Mouse (Mus musculus): ENCODE data around the gene Zkscan1. TPM values are rescaled to one million over a fixed set of nuclear protein-coding genes. Genes with fewer than 3 reads are reported as not detected.
"Not testable (repeated sequence)": the region's sequence is repeated elsewhere in the genome, so short reads cannot be mapped to it uniquely, and the experiment has no call there.

The Zkscan1 gene
- 15.8 and 24.1 TPM in 2 replicates for polyA plus RNA-seq (2012; rRNA removed)

DNA sequence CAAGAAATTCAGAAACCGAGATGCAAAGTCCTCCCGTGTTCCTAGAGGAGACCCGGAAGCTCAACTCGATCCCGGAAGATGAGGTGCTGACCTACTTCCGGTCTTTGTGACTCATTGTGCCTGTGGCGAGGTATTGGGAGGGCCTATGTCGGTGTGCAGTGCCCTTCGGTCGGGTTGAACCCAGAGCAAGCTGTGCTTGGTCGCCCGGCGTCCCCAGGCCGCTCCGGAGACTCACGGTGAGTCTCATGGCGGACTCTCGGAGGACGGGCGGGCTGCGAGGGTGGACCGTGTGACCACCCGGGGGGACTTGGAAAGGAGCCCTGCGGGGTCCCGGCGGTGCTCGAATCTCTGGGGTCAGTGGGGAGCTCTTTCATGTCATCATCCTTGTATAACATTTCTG lies at the start of gene Zkscan1:
Gene Zkscan1, plus strand, starts transcription at position 89 of the 400 bp plus-strand sequence.
- DNase-seq (ENCODE audit: low read depth): peak; percentile 98
- TF ChIP-seq CTCF (IDR thresholded peaks at IDR 0.05; ENCODE audit: borderline replicate concordance, extremely low read depth, insufficient read depth, insufficient read length): no peak
- TF ChIP-seq POLR2A (IDR thresholded peaks at IDR 0.05; ENCODE audit: borderline replicate concordance, extremely low read depth, insufficient read depth, insufficient read length, poor library complexity, severe bottlenecking): peak; percentile 72; the same call in 1 of the 2 replicates

DNA sequence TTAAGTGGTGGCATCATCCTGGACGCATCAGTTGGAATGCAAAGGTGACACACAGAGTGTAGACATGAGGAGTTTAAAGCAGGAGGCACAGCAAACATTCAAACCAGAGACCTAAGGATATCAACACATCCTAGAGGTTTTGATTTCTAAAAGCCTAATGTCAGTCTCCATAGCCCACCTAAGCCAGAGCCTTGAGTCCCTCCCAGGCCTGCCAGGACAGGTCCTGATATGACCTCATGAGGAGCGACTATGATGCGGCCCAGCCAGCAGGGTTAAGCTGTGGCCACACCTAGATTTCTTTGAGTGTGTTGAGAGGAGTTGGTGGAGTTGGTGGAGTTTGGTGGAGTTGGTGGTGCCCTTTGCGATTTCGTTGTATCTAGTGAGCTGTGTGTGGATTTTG lies 32.0 kb upstream of the Zkscan1 start, which contains the start of gene Smok3c:
Gene Smok3c, plus strand, starts transcription at position 301 of the 400 bp plus-strand sequence.
- DNase-seq (ENCODE audit: low read depth): not testable (repeated sequence)

DNA sequence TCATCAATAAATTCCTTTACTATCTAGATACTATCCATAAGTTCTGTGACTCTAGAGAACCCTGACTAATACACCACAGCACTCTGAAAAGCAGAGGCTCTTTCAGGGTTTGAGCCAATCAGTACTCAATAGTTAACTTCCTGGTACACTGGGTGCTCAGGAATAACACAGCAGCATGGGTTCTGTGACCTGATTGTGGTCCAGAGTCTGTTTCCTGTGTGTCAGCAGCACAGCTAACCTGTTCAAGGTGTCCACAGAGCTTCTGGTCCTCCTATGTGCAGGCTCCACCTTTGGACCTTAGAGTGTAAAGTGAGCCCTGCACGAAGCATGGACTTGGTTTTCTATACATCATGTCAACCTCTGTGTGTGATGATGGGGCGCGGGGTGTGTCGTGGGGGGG lies 11.1 kb upstream of the Zkscan1 start:
- TF ChIP-seq CTCF (IDR thresholded peaks at IDR 0.05; ENCODE audit: borderline replicate concordance, extremely low read depth, insufficient read depth, insufficient read length) (no peak), POLR2A (IDR thresholded peaks at IDR 0.05; ENCODE audit: borderline replicate concordance, extremely low read depth, insufficient read depth, insufficient read length, poor library complexity, severe bottlenecking) (no peak)
- no peak for DNase-seq (ENCODE audit: low read depth)

DNA sequence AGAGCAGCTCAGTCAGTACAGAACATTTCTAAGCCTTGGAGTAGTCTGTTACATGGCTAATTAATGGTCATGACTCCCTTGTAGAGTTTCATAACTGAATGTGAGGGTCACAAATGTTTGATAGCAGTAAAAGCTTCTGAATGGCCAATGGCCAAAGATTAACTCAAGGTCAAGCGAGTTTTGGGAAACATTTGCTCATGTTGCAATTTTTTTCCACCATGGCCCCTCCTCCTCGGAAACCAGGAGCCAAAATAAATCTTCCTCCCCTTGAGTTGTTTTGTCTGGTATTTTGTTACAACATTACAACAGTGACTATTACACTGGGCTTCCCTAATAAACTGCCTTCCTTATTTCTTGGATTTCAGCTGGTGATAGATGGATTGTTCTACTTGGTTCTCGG lies 9.2 kb upstream of the Zkscan1 start:
- TF ChIP-seq POLR2A (IDR thresholded peaks at IDR 0.05; ENCODE audit: borderline replicate concordance, extremely low read depth, insufficient read depth, insufficient read length, poor library complexity, severe bottlenecking) (no peak), CTCF (IDR thresholded peaks at IDR 0.05; ENCODE audit: borderline replicate concordance, extremely low read depth, insufficient read depth, insufficient read length) (no peak)

DNA sequence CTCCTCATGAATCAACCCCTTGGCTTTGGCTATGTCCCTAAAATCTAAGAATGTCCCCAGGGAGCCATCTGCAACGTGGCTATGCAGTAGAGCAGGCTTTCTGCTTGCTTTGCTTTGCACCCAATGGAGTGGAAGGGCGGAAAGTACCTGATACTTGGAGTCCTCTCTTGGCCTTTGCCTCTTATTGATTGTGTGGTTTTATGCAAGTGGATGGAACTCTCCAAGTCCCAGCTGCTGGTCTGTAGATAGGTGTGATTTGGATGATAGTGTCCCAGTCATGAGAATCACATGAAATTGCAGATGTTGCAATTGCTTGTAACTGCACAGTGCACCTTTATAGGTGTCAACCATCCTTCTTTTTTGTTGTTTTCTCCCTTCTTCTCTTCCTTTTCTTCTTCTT lies 8.7 kb upstream of the Zkscan1 start:
- no peak for DNase-seq (ENCODE audit: low read depth)
- TF ChIP-seq POLR2A (IDR thresholded peaks at IDR 0.05; ENCODE audit: borderline replicate concordance, extremely low read depth, insufficient read depth, insufficient read length, poor library complexity, severe bottlenecking) (no peak), CTCF (IDR thresholded peaks at IDR 0.05; ENCODE audit: borderline replicate concordance, extremely low read depth, insufficient read depth, insufficient read length) (no peak)

More for the DNA sequence above, 9.2 kb upstream of the Zkscan1 start:
- no peak for DNase-seq (ENCODE audit: low read depth)

DNA sequence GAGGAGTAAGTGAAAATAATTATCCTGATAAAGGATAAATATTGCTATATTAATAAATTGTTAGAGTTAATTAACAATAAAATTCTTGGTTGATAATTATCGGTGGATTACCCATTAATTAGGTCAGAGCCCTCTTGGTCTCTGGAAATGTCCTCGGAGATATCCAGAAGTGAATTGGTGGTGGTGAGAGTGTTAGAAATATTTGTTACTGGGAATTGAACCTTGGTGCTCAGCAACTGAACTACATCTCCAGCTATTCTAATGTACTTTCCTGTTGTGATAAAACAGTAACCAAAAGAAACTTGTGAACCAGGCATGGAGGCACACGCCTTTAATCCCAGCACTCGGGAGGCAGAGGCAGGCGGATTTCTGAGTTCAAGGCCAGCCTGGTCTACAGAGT lies 4.4 kb upstream of the Zkscan1 start:
- TF ChIP-seq CTCF (IDR thresholded peaks at IDR 0.05; ENCODE audit: borderline replicate concordance, extremely low read depth, insufficient read depth, insufficient read length): no peak
- no peak for TF ChIP-seq POLR2A (IDR thresholded peaks at IDR 0.05; ENCODE audit: borderline replicate concordance, extremely low read depth, insufficient read depth, insufficient read length, poor library complexity, severe bottlenecking)
- DNase-seq (ENCODE audit: low read depth): no peak

DNA sequence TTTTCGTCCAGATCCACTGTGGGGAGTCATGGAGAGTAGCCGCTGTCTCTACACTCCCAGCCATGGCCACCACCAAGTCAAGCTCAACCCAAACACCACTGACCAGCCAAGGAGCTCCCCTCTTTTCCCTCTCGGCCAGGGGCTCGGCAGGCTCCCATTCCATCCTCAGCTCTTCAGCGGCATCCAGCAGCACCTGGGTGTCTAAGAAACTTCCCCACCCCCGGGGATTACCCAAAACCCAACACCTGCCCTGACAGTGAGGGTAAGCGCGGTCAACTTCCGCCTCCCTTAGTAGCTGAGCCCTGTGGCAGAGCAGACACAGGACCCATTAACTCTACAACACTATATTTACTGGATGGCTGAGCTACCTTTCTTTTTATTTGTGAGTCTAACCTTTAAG lies 3.4 kb upstream of the Zkscan1 start:
- DNase-seq (ENCODE audit: low read depth): no peak
- TF ChIP-seq POLR2A (IDR thresholded peaks at IDR 0.05; ENCODE audit: borderline replicate concordance, extremely low read depth, insufficient read depth, insufficient read length, poor library complexity, severe bottlenecking) (no peak), CTCF (IDR thresholded peaks at IDR 0.05; ENCODE audit: borderline replicate concordance, extremely low read depth, insufficient read depth, insufficient read length) (no peak)

DNA sequence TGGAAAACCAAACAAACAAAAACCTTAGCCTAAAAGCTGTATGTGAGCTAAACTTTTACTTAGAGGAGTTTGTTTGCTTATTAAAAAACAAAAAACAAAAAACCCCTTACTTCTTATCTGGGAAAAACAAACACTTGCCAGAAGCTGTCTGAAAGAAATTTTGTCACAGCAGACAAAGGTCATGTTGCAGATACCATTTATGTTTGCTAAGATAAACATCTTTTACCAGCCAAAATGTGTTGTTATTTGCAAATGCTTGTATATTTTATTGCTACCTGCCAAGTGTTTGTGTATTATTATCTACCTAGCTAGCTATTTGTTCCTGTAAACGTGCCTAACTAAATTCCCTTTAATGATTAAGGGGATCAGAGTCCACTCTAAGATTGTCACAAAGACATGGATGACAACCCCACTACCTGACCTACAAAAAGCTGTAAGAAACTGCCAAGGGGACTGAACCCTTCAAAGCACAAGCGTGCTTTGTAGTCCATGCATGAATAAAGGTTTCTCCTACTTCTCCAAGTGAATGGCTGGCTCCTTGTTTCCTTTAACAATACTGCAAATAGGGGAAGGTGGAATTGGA lies 1.5 kb upstream of the Zkscan1 start:
- no peak for DNase-seq (ENCODE audit: low read depth)
- TF ChIP-seq CTCF (IDR thresholded peaks at IDR 0.05; ENCODE audit: borderline replicate concordance, extremely low read depth, insufficient read depth, insufficient read length) (no peak), POLR2A (IDR thresholded peaks at IDR 0.05; ENCODE audit: borderline replicate concordance, extremely low read depth, insufficient read depth, insufficient read length, poor library complexity, severe bottlenecking) (no peak)

DNA sequence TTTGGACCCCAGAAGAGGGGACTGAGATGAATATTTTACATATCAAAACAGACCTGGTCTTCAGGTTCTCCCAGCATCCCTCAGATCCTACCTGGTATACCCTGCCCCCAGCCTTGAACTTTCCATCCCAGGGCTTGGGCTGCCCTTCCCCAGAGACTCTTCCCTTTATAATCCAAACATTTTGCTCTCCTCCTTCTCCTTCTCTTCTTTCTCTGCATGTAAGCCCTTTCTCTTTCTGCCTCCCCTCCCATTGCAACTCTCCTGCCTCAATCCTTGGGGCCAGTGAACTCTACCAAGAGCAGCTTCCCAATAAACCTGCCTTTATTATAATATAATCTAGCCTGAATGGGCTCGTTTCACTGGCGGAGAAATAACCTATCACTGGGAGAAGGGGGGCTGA lies 948 bp upstream of the Zkscan1 start:
- DNase-seq (ENCODE audit: low read depth): no peak
- TF ChIP-seq POLR2A (IDR thresholded peaks at IDR 0.05; ENCODE audit: borderline replicate concordance, extremely low read depth, insufficient read depth, insufficient read length, poor library complexity, severe bottlenecking): no peak
- no peak for TF ChIP-seq CTCF (IDR thresholded peaks at IDR 0.05; ENCODE audit: borderline replicate concordance, extremely low read depth, insufficient read depth, insufficient read length)

DNA sequence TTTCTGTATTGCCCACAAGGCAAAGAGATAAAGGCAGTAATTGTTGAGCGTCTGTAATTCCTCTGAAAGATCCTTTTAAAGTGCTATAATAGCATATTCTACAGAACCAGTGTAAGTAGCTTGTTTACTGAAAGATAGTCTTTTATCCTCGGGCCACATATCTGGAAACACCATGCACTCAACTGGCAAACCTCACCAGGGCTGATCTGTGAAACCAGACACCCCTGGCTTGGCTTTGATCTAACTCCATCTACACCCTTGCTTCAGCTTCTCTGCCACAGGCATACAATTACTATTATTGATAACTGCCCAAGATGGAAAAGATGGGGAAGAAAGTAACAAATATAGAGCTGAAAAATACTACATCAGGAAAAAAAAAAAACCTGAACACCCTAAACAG lies 377 bp upstream of the Zkscan1 start:
- DNase-seq (ENCODE audit: low read depth): no peak

DNA sequence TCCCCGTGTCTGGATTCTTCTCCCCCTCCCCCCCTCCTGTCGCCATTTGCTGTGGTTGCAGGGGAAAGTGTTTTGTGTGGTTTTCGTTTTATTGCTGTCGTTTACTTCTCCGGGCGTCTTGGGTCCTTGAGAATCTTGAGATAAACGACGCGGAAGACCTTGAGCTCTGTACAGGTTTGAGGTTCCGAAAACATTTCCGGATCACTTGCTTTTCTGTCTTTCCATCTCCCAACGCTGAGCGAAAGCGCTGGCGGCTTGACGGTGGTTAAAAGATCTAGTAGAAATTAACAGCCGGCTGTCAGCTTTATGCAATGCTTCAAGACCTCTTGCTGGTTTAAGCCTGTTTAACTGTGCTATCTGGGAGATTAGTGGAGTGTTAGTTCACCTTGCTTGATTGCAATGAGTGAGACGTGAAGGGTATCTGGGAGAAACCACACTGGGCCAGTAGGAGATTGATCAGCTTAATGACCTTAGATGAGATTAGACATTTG lies 582 bp downstream of the Zkscan1 start:
- TF ChIP-seq CTCF (IDR thresholded peaks at IDR 0.05; ENCODE audit: borderline replicate concordance, extremely low read depth, insufficient read depth, insufficient read length) (no peak), POLR2A (IDR thresholded peaks at IDR 0.05; ENCODE audit: borderline replicate concordance, extremely low read depth, insufficient read depth, insufficient read length, poor library complexity, severe bottlenecking) (no peak)
- peak; percentile 46 for DNase-seq (ENCODE audit: low read depth)

More for the DNA sequence above, 377 bp upstream of the Zkscan1 start:
- no peak for TF ChIP-seq CTCF (IDR thresholded peaks at IDR 0.05; ENCODE audit: borderline replicate concordance, extremely low read depth, insufficient read depth, insufficient read length)
- no peak for TF ChIP-seq POLR2A (IDR thresholded peaks at IDR 0.05; ENCODE audit: borderline replicate concordance, extremely low read depth, insufficient read depth, insufficient read length, poor library complexity, severe bottlenecking)

DNA sequence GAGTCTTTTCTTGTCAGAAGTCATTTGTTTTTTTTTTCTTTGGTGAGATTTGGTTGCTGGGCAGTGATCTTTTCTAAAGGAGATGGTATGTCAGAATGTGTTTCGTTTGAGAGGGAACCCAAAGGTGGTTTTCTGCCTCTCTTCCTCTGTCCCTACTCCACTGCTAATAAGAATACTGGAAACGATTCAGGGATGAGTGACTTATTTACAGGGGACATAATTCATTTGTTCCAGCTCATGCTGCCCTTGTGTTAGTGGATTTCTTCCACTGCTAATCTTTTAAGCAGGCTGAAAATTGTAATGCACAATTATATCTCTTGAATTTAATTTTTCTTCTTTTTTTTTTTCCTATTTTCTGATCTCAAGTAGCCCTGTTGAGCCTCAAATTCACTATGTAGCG lies 2.0 kb downstream of the Zkscan1 start:
- no peak for TF ChIP-seq CTCF (IDR thresholded peaks at IDR 0.05; ENCODE audit: borderline replicate concordance, extremely low read depth, insufficient read depth, insufficient read length)
- no peak for TF ChIP-seq POLR2A (IDR thresholded peaks at IDR 0.05; ENCODE audit: borderline replicate concordance, extremely low read depth, insufficient read depth, insufficient read length, poor library complexity, severe bottlenecking)
- DNase-seq (ENCODE audit: low read depth): no peak

All from brain, embryonic 14.5 days (tissue).